Mouse (Mus musculus) limb, embryonic 11.5 days (tissue): ENCODE measurements at regions not wholly inside any gene's neighbourhood (a gene's known extent, or its start where the extent isn't known, plus 50 kb on each side); places are given as distances from the start of the nearest gene placed in this dataset.

Source experiments
- ATAC-seq: fragments of 200-750 bp; cut with Nextera tagmentation; 2 replicates; pipeline ENCODE4 v1.8.0; 2017; ENCODE audit warnings: low read depth; ENCODE audit not compliant: insufficient number of reproducible peaks, low FRiP score, low TSS enrichment
- DNase-seq: peaks from one replicate; pipeline ENCODE4 v3.0.0-alpha.2; 2015; ENCODE audit warnings: low spot score
- H3K27ac ChIP-seq: fragments of 300-500 bp; sonication (generic); replicated peaks from 2 replicates; pipeline ENCODE4 v1.5.1; 2014; ENCODE audit warnings: low read depth, mild to moderate bottlenecking, low read length
- H3K27me3 ChIP-seq: fragments of 300-500 bp; sonication (generic); 2 replicates; pipeline ENCODE4 v1.6.1; 2014; ENCODE audit warnings: mild to moderate bottlenecking, low read length, mixed read lengths; ENCODE audit not compliant: control insufficient read depth, insufficient read depth
- H3K36me3 ChIP-seq: fragments of 300-500 bp; sonication (generic); 2 replicates; pipeline ENCODE4 v1.6.1; 2014; ENCODE audit warnings: mild to moderate bottlenecking, low read length, moderate library complexity, mixed read lengths; ENCODE audit not compliant: control insufficient read depth, insufficient read depth
- H3K4me1 ChIP-seq: fragments of 300-500 bp; sonication (generic); 2 replicates; pipeline ENCODE4 v1.6.1; 2014; ENCODE audit warnings: low read length, mixed read lengths; ENCODE audit not compliant: control insufficient read depth, insufficient read depth
- H3K4me2 ChIP-seq: fragments of 300-500 bp; sonication (generic); 2 replicates; pipeline ENCODE4 v1.6.1; 2014; ENCODE audit warnings: low read depth, mild to moderate bottlenecking, moderate library complexity; ENCODE audit not compliant: severe bottlenecking
- H3K4me3 ChIP-seq: fragments of 300-500 bp; sonication (generic); 2 replicates; pipeline ENCODE4 v1.5.1; 2014; ENCODE audit warnings: low read depth, low read length
- H3K9ac ChIP-seq: fragments of 300-500 bp; sonication (generic); 2 replicates; pipeline ENCODE4 v1.6.1; 2014; ENCODE audit warnings: mild to moderate bottlenecking, low read length
- H3K9me3 ChIP-seq: fragments of 300-500 bp; sonication (generic); 2 replicates; pipeline ENCODE4 v1.6.1; 2016; ENCODE audit warnings: low read length; ENCODE audit not compliant: control insufficient read depth
- WGBS: fragments of 180-500 bp; shearing (Covaris S2); extraction: QIAGEN DNeasy Blood & Tissue Kit; methylation state at CpG from one replicate; pipeline ENCODE4 v1.1.7; 2014; 5-methylcytosine and 5-hydroxymethylcytosine counted together

GRCm38 (mm10) chr6:143402766-143403165, 235.7 kb downstream of the Etnk1 start:
- H3K4me3 ChIP-seq = no peak overlapping the region
- H3K4me2 ChIP-seq = no peak overlapping the region
- ATAC-seq (no peak), DNase-seq (no peak)
- no peaks in the 10 kb centered on the region for H3K27me3 ChIP-seq
- H3K27ac ChIP-seq = no peak overlapping the region
- 69% methylated on average over 7 of the region's 7 CpGs for WGBS
- no peaks in the 10 kb centered on the region for H3K36me3 ChIP-seq
- no peaks in the 10 kb centered on the region for H3K4me1 ChIP-seq
- H3K9ac ChIP-seq = no peak overlapping the region
- no peaks in the 10 kb centered on the region for H3K9me3 ChIP-seq

- Histone ChIP-seq H3K9me3 (no peaks in the 10 kb centered on the region), H3K4me3 (no peak overlapping the region), H3K36me3 (no peaks in the 10 kb centered on the region), H3K27me3 (no peaks in the 10 kb centered on the region), H3K4me2 (no peak overlapping the region), H3K9ac (no peak overlapping the region), H3K4me1 (no peaks in the 10 kb centered on the region), H3K27ac (no peak overlapping the region)
- ATAC-seq (no peak), DNase-seq (no peak)
- WGBS = 81% methylated on average over 4 of the region's 4 CpGs
Observed at GRCm38 (mm10) chr6:143404521-143404920, 237.5 kb downstream of the Etnk1 start.

GRCm38 (mm10) chr6:143412056-143412455, 245.0 kb downstream of the Etnk1 start:
- DNase-seq (no peak), ATAC-seq (no peak)
- H3K9me3 ChIP-seq = no peaks in the 10 kb centered on the region
- no peak overlapping the region for H3K4me3 ChIP-seq
- no peaks in the 10 kb centered on the region for H3K36me3 ChIP-seq
- H3K27ac ChIP-seq = no peak overlapping the region
- no peak overlapping the region for H3K4me2 ChIP-seq
- H3K4me1 ChIP-seq = no peaks in the 10 kb centered on the region
- no peak overlapping the region for H3K9ac ChIP-seq
- no peaks in the 10 kb centered on the region for H3K27me3 ChIP-seq
- WGBS = 91% methylated on average over 5 of the region's 5 CpGs

- H3K27ac ChIP-seq = no peak overlapping the region
- H3K4me2 ChIP-seq = no peak overlapping the region
- DNase-seq (no peak), ATAC-seq (no peak)
- H3K4me1 ChIP-seq = no peaks in the 10 kb centered on the region
- H3K36me3 ChIP-seq = no peaks in the 10 kb centered on the region
- H3K27me3 ChIP-seq = no peaks in the 10 kb centered on the region
- H3K4me3 ChIP-seq = no peak overlapping the region
- no peak overlapping the region for H3K9ac ChIP-seq
- 88% methylated on average over 6 of the region's 6 CpGs for WGBS
- H3K9me3 ChIP-seq = no peaks in the 10 kb centered on the region
Observed at GRCm38 (mm10) chr6:143412721-143413120, 245.7 kb downstream of the Etnk1 start.

- Histone ChIP-seq H3K9ac (no peak overlapping the region), H3K4me1 (no peaks in the 10 kb centered on the region), H3K36me3 (no peaks in the 10 kb centered on the region), H3K4me3 (no peak overlapping the region), H3K9me3 (no peaks in the 10 kb centered on the region), H3K27ac (no peak overlapping the region), H3K27me3 (no peaks in the 10 kb centered on the region), H3K4me2 (no peak overlapping the region)
- ATAC-seq (no peak), DNase-seq (no peak)
- 85% methylated on average over 27 of the region's 27 CpGs for WGBS
Observed at GRCm38 (mm10) chr6:143414590-143415382, 247.8 kb downstream of the Etnk1 start.

- no peak for ATAC-seq
- H3K9ac ChIP-seq = no peak overlapping the region
Observed at GRCm38 (mm10) chr6:143415383-143415778, 248.4 kb downstream of the Etnk1 start.

GRCm38 (mm10) chr6:143419872-143420271, 252.9 kb downstream of the Etnk1 start:
- DNase-seq = no peak
- Histone ChIP-seq H3K27me3 (no peaks in the 10 kb centered on the region), H3K4me1 (no peaks in the 10 kb centered on the region), H3K4me2 (no peak overlapping the region), H3K9ac (no peak overlapping the region), H3K27ac (no peak overlapping the region), H3K36me3 (no peaks in the 10 kb centered on the region), H3K4me3 (no peak overlapping the region), H3K9me3 (no peaks in the 10 kb centered on the region)
- WGBS = 68% methylated on average over 7 of the region's 7 CpGs
- ATAC-seq = no peak

More at GRCm38 (mm10) chr6:143415383-143415778, 248.4 kb downstream of the Etnk1 start:
- Histone ChIP-seq H3K4me1 (no peaks in the 10 kb centered on the region), H3K27me3 (no peaks in the 10 kb centered on the region), H3K36me3 (no peaks in the 10 kb centered on the region), H3K9me3 (no peaks in the 10 kb centered on the region), H3K4me2 (no peak overlapping the region), H3K27ac (no peak overlapping the region), H3K4me3 (no peak overlapping the region)
- DNase-seq = no peak
- WGBS = 93% methylated on average over 12 of the region's 12 CpGs

- ATAC-seq = no peak
Observed at GRCm38 (mm10) chr6:143423026-143423425, 256.0 kb downstream of the Etnk1 start.

More at GRCm38 (mm10) chr6:143423026-143423425, 256.0 kb downstream of the Etnk1 start:
- H3K4me1 ChIP-seq = no peaks in the 10 kb centered on the region; the same call in 1 of the 2 replicates
- no peak overlapping the region for H3K4me2 ChIP-seq
- H3K27me3 ChIP-seq = no peaks in the 10 kb centered on the region
- H3K9ac ChIP-seq = no peak overlapping the region
- DNase-seq = no peak
- no peaks in the 10 kb centered on the region for H3K9me3 ChIP-seq
- WGBS = 89% methylated on average over 14 of the region's 14 CpGs
- no peak overlapping the region for H3K27ac ChIP-seq
- H3K4me3 ChIP-seq = no peak overlapping the region
- no peaks in the 10 kb centered on the region for H3K36me3 ChIP-seq
